Mouse (Mus musculus): Measurements from ENCODE around the gene Lfng. TPM values are rescaled to one million over a fixed set of nuclear protein-coding genes. Genes with fewer than 3 reads are reported as not detected.
A peak's percentile ranks its signal among the peaks of the same experiment; 100 is the strongest.

Gene Lfng
- polyA plus RNA-seq, 1 experiment: 2.6 TPM

DNA sequence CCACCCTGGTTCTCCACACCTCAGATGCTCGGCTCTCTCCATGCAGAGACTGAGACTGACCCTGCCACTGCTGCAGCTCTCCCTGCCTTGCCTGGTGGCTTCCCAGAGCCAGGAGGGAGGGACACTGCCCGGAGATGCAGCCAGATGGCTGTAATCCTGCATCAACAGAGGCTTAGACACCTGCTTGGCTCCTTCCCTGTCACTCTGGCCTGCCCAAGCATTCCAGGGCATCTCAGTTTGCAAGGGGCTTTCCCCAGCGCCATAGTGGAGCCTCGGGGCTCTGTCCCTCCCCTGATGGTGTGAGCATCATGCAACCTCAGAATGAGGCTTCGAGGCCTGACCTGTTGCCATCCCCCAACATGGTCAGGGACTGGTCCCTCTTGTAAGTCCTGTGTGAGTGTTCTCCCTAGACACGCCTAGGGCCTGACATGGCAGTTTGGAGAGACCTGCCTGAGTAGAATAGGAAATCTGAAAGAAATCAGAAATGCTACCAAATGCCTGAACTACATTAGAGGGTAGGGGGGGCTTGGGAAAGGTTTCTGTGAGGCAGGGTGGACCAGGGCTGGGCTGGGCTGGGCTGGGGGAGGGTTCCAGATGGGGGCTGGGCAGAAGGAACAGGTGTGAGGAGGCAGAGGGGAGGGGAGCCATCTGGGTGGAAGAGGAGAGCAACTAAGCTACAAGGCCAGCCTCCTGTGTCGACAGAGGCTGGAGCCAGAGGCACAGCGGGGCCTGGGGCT lies 24.0 kb upstream of the Lfng start:
- peaks cover 3% of the 10 kb centered on the region for H3K4me1 ChIP-seq (ENCODE audit: control insufficient read depth)
- TF ChIP-seq GATA1 (IDR thresholded peaks at IDR 0.05; ENCODE audit: low read length) (no peak), TAL1 (IDR thresholded peaks at IDR 0.05; ENCODE audit: low read length) (no peak)
- H3K36me3 ChIP-seq (ENCODE audit: control insufficient read depth): no peaks in the 10 kb centered on the region
- peaks cover 19% of the 10 kb centered on the region for H3K27me3 ChIP-seq (ENCODE audit: control insufficient read depth)
- H3K4me3 ChIP-seq (replicated peaks): no peak overlapping the region
- no peaks in the 10 kb centered on the region for H3K9me3 ChIP-seq (ENCODE audit: control insufficient read depth, low read length)

DNA sequence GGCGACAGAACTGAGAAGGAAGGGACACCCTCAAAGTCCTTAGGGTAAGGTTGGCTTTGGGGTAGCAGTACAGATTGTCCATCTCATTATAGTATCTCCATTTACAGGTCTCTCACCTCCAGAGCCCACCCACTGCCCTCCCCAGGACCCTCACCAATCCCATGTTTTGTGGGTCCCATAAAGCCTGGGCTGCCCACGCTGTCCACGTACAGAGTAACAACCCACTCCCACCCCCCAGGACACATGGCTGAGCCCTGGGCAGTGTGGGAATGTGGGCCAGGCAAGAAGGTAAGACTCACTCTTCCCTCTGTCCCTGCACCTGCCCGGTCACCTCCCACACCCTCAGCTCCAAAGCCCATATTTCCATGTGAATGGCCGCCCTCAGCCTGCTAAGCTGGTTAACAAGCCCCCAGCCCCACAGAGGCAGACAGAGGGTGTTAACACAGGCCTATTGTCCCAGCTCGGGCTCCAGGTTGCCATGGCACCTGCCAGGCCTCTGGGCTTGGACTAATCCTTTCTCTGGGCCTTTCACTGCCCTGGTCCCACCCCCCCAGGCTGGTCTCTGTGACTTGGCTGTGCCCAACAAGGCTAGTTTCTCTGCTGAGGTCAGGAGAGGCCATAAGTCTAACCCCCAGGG lies 23.3 kb upstream of the Lfng start:
- no peak for TF ChIP-seq GATA1 (IDR thresholded peaks at IDR 0.05; ENCODE audit: low read length)
- TF ChIP-seq TAL1 (IDR thresholded peaks at IDR 0.05; ENCODE audit: low read length): no peak
- Histone ChIP-seq H3K27me3 (ENCODE audit: control insufficient read depth) (peaks cover 16% of the 10 kb centered on the region), H3K36me3 (ENCODE audit: control insufficient read depth) (no peaks in the 10 kb centered on the region), H3K4me3 (replicated peaks) (no peak overlapping the region), H3K4me1 (ENCODE audit: control insufficient read depth) (peaks cover 3% of the 10 kb centered on the region), H3K9me3 (ENCODE audit: control insufficient read depth, low read length) (no peaks in the 10 kb centered on the region)

GRCm38 (mm10) chr5:140589082-140589774 lies 17.9 kb upstream of the Lfng start:
- Histone ChIP-seq H3K4me3 (replicated peaks) (no peak overlapping the region), H3K27me3 (ENCODE audit: control insufficient read depth) (peaks cover 4% of the 10 kb centered on the region)

DNA sequence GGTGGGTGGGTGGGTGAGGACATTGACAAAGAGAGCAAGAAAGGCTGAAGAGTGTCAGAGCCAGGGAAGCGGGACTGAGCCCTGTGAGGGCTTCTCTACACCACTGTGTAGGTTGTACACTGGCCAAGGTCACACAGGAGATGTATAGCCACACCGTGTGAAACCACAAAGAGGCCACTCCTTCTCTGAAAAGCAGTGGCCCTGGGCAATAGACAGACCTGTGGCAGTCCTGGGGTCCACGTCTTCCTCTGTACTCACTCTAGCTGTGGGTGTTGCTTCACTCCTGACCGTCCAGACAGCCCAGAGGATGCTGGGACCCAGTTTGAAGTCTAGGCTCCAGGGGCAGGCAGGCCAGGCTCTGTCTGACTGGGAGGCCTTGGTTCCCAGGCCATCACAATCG lies 12.3 kb upstream of the Lfng start:
- TF ChIP-seq TAL1 (IDR thresholded peaks at IDR 0.05; ENCODE audit: low read length) (no peak), GATA1 (IDR thresholded peaks at IDR 0.05; ENCODE audit: low read length) (no peak)
- H3K4me1 ChIP-seq (ENCODE audit: control insufficient read depth): peaks cover 68% of the 10 kb centered on the region
- no peaks in the 10 kb centered on the region for H3K36me3 ChIP-seq (ENCODE audit: control insufficient read depth)
- no peaks in the 10 kb centered on the region for H3K9me3 ChIP-seq (ENCODE audit: control insufficient read depth, low read length)
- H3K4me3 ChIP-seq (replicated peaks): no peak overlapping the region
- H3K27me3 ChIP-seq (ENCODE audit: control insufficient read depth): peaks cover 5% of the 10 kb centered on the region

More at GRCm38 (mm10) chr5:140589082-140589774, 17.9 kb upstream of the Lfng start:
- no peaks in the 10 kb centered on the region for H3K9me3 ChIP-seq (ENCODE audit: control insufficient read depth, low read length)
- peaks cover 19% of the 10 kb centered on the region for H3K4me1 ChIP-seq (ENCODE audit: control insufficient read depth)
- H3K36me3 ChIP-seq (ENCODE audit: control insufficient read depth): no peaks in the 10 kb centered on the region
- TF ChIP-seq GATA1 (IDR thresholded peaks at IDR 0.05; ENCODE audit: low read length) (no peak), TAL1 (IDR thresholded peaks at IDR 0.05; ENCODE audit: low read length) (no peak)

GRCm38 (mm10) chr5:140596426-140596825 lies 10.7 kb upstream of the Lfng start:
- Histone ChIP-seq H3K9me3 (ENCODE audit: control insufficient read depth, low read length) (no peaks in the 10 kb centered on the region), H3K36me3 (ENCODE audit: control insufficient read depth) (no peaks in the 10 kb centered on the region), H3K4me3 (replicated peaks) (peak overlapping the region; percentile 59), H3K4me1 (ENCODE audit: control insufficient read depth) (peaks cover 71% of the 10 kb centered on the region), H3K27me3 (ENCODE audit: control insufficient read depth) (peaks cover 19% of the 10 kb centered on the region)
- no peak for TF ChIP-seq GATA1 (IDR thresholded peaks at IDR 0.05; ENCODE audit: low read length)
- no peak for TF ChIP-seq TAL1 (IDR thresholded peaks at IDR 0.05; ENCODE audit: low read length)

DNA sequence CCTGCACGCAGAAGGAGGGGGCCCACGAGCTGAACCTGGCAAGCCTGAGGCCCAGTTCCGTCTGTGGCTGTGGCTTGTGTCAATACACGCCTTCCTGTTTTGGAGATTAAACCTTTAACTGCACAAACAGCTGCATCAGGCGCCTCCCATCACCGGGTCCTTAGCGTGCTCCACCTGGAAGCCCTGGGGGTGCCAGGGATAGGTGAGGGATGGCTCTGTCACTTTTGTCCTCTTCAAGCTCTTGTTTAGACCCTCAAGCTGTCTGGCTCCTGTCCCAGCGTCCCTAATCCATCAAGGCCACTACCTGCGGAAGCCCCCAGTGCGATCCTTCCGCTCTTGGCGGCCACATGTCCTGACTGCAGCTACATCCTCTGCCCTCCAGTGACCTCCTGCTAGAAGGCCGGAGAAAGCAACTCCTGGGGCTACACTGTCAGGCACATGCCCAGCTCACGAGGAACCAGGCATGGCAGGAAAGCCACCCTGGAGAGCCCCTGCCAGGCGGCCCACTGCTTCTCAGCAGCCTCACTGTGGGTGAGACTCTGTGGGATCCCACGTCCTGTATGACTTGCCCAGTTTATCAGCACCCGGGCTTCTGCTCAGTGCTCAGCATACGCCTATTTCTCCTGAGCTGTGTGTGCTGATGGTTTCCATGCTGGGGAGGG lies 10.1 kb upstream of the Lfng start:
- H3K9me3 ChIP-seq (ENCODE audit: control insufficient read depth, low read length): no peaks in the 10 kb centered on the region
- H3K27me3 ChIP-seq (ENCODE audit: control insufficient read depth): peaks cover 26% of the 10 kb centered on the region
- peak overlapping the region; percentile 59 for H3K4me3 ChIP-seq (replicated peaks)
- H3K36me3 ChIP-seq (ENCODE audit: control insufficient read depth): no peaks in the 10 kb centered on the region
- H3K4me1 ChIP-seq (ENCODE audit: control insufficient read depth): peaks cover 69% of the 10 kb centered on the region
- TF ChIP-seq GATA1 (IDR thresholded peaks at IDR 0.05; ENCODE audit: low read length): no peak
- 0 out of 3 replicates have a peak, but pooled peaks have one; percentile 35 for TF ChIP-seq TAL1 (IDR thresholded peaks at IDR 0.05; ENCODE audit: low read length)

- Histone ChIP-seq H3K9me3 (ENCODE audit: control insufficient read depth, low read length) (no peaks in the 10 kb centered on the region), H3K4me3 (replicated peaks) (no peak overlapping the region), H3K36me3 (ENCODE audit: control insufficient read depth) (no peaks in the 10 kb centered on the region), H3K27me3 (ENCODE audit: control insufficient read depth) (peaks cover 33% of the 10 kb centered on the region), H3K4me1 (ENCODE audit: control insufficient read depth) (peaks cover 65% of the 10 kb centered on the region)
- TF ChIP-seq TAL1 (IDR thresholded peaks at IDR 0.05; ENCODE audit: low read length) (no peak), GATA1 (IDR thresholded peaks at IDR 0.05; ENCODE audit: low read length) (no peak)
Observed at GRCm38 (mm10) chr5:140597787-140598186, 9.3 kb upstream of the Lfng start.

- peaks cover 53% of the 10 kb centered on the region for H3K27me3 ChIP-seq (ENCODE audit: control insufficient read depth)
Observed at GRCm38 (mm10) chr5:140599939-140600338, 7.2 kb upstream of the Lfng start.

More at GRCm38 (mm10) chr5:140599939-140600338, 7.2 kb upstream of the Lfng start:
- Histone ChIP-seq H3K4me3 (replicated peaks) (no peak overlapping the region), H3K9me3 (ENCODE audit: control insufficient read depth, low read length) (no peaks in the 10 kb centered on the region), H3K4me1 (ENCODE audit: control insufficient read depth) (peaks cover 52% of the 10 kb centered on the region), H3K36me3 (ENCODE audit: control insufficient read depth) (no peaks in the 10 kb centered on the region)
- TF ChIP-seq TAL1 (IDR thresholded peaks at IDR 0.05; ENCODE audit: low read length) (no peak), GATA1 (IDR thresholded peaks at IDR 0.05; ENCODE audit: low read length) (no peak)

All from erythroblast, embryonic 14.5 days (primary cell).